Mouse (Mus musculus) embryonic facial prominence, embryonic 11.5 days (tissue): ENCODE data around the gene 1600002K03Rik. TPM values are rescaled to one million over a fixed set of nuclear protein-coding genes. Genes with fewer than 3 reads are reported as not detected.

Experiments used
- ATAC-seq: fragments of 200-750 bp; cut with Nextera tagmentation; replicated peaks from 2 replicates; pipeline ENCODE4 v1.8.0; 2017; ENCODE audit warnings: low read depth; ENCODE audit not compliant: insufficient number of reproducible peaks, low FRiP score, low TSS enrichment
- DNase-seq: peaks from one replicate; pipeline ENCODE4 v3.0.0-alpha.2; 2015; ENCODE audit warnings: low spot score
- H3K27ac ChIP-seq: fragments of 300-500 bp; sonication (generic); replicated peaks from 2 replicates; pipeline ENCODE4 v1.5.1; 2014; ENCODE audit warnings: mild to moderate bottlenecking, low read depth, low read length, control low read depth
- H3K27me3 ChIP-seq: fragments of 300-500 bp; sonication (generic); 2 replicates; pipeline ENCODE4 v1.6.1; 2014; ENCODE audit warnings: mild to moderate bottlenecking, low read length, moderate library complexity, mixed read lengths; ENCODE audit not compliant: control insufficient read depth, insufficient read depth
- H3K36me3 ChIP-seq: fragments of 300-500 bp; sonication (generic); replicated peaks from 2 replicates; pipeline ENCODE4 v1.6.1; 2014; ENCODE audit warnings: low read depth, mild to moderate bottlenecking, low read length, moderate library complexity, mixed read lengths; ENCODE audit not compliant: control insufficient read depth, insufficient read depth
- H3K4me1 ChIP-seq: fragments of 300-500 bp; sonication (generic); 2 replicates; pipeline ENCODE4 v1.6.1; 2014; ENCODE audit warnings: low read length, mixed read lengths; ENCODE audit not compliant: control insufficient read depth, insufficient read depth
- H3K4me2 ChIP-seq: fragments of 300-500 bp; sonication (generic); 2 replicates; pipeline ENCODE4 v1.6.1; 2014; ENCODE audit warnings: low read depth, mild to moderate bottlenecking, control low read depth, low read length, moderate library complexity
- H3K4me3 ChIP-seq: fragments of 300-500 bp; sonication (generic); 2 replicates; pipeline ENCODE4 v1.5.1; 2014; ENCODE audit warnings: low read depth, low read length, control low read depth
- H3K9ac ChIP-seq: fragments of 300-500 bp; sonication (generic); replicated peaks from 2 replicates; pipeline ENCODE4 v1.6.1; 2014; ENCODE audit warnings: mild to moderate bottlenecking, control low read depth, low read length
- H3K9me3 ChIP-seq: fragments of 300-500 bp; sonication (generic); replicated peaks from 2 replicates; pipeline ENCODE4 v1.6.1; 2016; ENCODE audit warnings: mild to moderate bottlenecking, low read length, inconsistent platforms, mixed read lengths; ENCODE audit not compliant: control insufficient read depth
- WGBS: fragments of 180-500 bp; shearing (Covaris S2); extraction: QIAGEN DNeasy Blood & Tissue Kit; methylation state at CpG from one replicate; pipeline ENCODE4 v1.1.7; 2014; 5-methylcytosine and 5-hydroxymethylcytosine counted together
- polyA plus RNA-seq: library from polyadenylated mRNA; unstranded; fragments of >200 nt; fragmentation: Nextera tagmentation; extraction: Ambion mirVana; gene quantifications from 2 replicates; pipeline ENCODE4 v1.2.1, GENCODE M21; 2014

Gene 1600002K03Rik
- polyA plus RNA-seq, 1 experiment from 2014 or later: 6.8 TPM

DNA sequence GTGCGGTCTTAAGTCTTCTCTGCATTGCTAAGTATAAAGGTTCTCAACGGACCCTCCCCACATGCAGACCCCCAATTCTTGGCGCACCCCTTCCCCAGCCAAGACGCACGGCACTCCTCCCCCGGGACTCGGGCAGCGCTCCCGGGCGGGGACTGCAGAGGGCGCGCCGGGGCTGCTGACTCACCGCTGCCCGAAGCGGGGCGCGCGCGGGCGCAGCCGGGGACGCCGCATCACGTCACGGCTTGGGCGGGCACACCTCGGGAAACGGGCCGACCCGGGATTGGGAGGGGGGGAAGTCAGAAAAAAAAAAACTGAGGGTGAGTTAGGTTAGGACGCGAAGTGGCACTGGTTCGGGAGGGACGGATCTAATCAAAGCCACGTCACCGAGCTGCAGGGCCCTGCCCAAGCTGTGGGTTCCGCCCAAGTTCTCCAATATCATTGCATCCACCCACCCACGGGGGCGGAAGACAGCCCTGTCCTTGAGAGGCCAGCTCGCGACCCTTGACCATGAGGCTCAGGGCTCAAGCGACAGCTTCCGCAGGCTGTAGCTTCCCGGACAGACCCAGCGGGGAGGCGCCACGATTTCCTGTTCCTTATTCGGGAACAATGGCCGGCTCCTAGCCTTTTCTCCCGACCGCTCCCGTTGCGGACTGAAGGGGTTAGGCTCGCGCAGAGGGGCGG is 24.0 kb upstream of the 1600002K03Rik start:
- Histone ChIP-seq H3K36me3 (peaks cover 26% of the 10 kb centered on the region), H3K4me1 (peaks cover 8% of the 10 kb centered on the region), H3K27me3 (no peaks in the 10 kb centered on the region), H3K9me3 (no peaks in the 10 kb centered on the region), H3K9ac (peak overlapping the region; percentile 98), H3K4me2 (peak overlapping the region; percentile 99), H3K27ac (peak overlapping the region; percentile 99), H3K4me3 (peak overlapping the region; percentile 100)
- DNase-seq: peak; percentile 94
- WGBS: under 1% methylated on average over 55 of the region's 57 CpGs
- ATAC-seq: peak; percentile 11

DNA sequence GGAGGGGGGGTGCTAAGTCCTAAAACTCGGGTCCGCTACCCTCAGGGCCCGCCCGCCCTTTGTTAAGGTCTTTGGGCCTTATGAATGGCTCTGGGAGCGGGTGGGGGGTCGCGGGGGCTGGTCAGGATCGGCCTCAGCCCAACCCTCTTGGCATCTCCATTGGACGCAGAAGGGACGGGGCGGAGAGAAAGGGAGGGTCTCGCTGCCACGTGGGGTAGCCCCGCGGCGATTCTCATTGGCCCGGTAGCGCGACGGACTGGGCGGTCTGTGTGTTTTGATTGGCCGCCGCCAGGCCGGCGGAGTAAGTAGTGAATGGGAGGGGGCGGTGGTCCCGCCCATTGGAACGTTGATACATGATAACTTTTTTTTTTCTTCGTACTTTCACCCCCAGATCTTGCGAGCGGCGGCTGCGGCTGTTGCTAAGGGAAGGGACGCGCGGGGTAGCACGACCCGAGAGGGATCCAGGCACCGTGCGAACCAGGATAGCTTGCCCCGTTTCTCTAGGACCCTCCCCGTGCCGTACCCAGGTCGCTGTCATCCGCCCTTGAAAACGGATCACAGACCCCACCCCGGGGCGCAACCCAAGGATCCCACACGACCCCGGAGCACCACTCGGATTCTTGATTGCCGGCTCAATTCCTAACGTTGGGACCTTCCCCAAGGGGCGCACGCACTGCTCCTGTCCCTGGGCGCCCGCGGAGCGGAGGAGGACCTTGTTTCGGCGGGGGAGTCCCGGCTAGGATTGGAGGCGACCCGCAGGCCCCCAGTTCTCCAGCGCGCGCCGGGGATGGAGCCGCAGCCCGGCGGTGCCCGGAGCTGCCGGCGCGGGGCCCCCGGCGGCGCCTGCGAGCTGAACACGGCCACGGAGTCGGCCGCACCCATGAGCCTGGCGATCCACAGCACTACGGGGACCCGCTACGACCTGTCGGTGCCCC is 23.2 kb upstream of the 1600002K03Rik start:
- Histone ChIP-seq H3K36me3 (peaks cover 34% of the 10 kb centered on the region), H3K4me1 (peaks cover 13% of the 10 kb centered on the region), H3K4me3 (peak overlapping the region; percentile 100), H3K27ac (peak overlapping the region; percentile 99), H3K27me3 (no peaks in the 10 kb centered on the region), H3K9me3 (no peaks in the 10 kb centered on the region), H3K9ac (peak overlapping the region; percentile 100), H3K4me2 (peak overlapping the region; percentile 99)
- ATAC-seq (peak; percentile 70), DNase-seq (peak; percentile 99)
- under 1% methylated on average over 88 of the region's 88 CpGs for WGBS

DNA sequence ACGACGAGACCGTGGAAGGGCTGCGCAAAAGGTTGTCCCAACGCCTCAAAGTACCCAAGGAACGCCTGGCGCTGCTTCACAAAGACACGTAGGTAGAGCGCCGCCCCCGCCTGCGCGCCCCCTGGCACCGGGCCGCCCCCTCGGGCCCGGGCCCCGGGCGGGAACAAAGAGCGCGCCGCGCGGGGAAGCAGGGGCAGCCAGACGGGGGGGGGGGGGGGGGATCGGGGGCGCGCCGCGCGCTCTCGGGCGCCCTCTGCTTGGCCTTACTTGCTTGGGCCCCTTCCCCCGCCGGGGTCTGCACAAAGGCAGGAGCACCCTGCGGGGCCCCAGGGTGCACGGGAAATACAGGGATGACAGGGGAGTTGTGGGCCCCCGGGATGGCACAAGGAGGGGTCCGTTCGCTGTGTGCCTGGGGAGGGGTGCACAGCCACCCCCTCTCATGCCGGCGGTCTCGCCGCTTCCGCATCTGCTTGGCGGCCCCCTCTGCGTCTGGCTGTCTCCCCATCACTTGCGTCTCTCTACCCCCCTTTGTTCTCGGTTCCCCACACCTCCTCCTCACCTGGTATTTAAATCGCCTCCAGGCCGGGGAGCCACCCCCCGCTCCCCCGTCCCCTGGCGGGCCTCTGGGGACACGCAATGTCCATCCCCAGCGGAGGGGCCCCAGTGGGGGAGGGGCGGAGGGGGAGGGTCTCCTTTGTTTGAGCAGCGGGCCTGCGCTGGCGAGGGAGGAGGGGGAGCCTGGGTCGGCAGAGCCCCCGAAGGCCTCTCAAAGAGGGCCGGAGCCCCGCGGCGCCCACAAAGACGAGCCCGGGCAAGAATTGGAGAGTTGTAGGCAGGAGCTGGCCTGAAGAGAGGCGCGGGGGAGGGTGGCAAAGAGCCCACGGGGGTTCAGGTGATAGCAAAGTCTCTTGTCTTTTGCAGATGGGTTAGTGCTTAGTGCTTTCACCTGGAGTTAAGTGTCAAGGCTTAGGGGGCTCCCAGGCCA is 22.2 kb upstream of the 1600002K03Rik start:
- H3K27me3 ChIP-seq: no peaks in the 10 kb centered on the region
- H3K36me3 ChIP-seq: peaks cover 37% of the 10 kb centered on the region
- peak; percentile 90 for DNase-seq
- H3K4me2 ChIP-seq: peak overlapping the region; percentile 99
- no peak for ATAC-seq
- no peaks in the 10 kb centered on the region for H3K9me3 ChIP-seq
- H3K9ac ChIP-seq: peak overlapping the region; percentile 100
- 1% methylated on average over 57 of the region's 71 CpGs for WGBS
- peak overlapping the region; percentile 100 for H3K4me3 ChIP-seq
- peak overlapping the region; percentile 99 for H3K27ac ChIP-seq
- H3K4me1 ChIP-seq: peaks cover 16% of the 10 kb centered on the region

DNA sequence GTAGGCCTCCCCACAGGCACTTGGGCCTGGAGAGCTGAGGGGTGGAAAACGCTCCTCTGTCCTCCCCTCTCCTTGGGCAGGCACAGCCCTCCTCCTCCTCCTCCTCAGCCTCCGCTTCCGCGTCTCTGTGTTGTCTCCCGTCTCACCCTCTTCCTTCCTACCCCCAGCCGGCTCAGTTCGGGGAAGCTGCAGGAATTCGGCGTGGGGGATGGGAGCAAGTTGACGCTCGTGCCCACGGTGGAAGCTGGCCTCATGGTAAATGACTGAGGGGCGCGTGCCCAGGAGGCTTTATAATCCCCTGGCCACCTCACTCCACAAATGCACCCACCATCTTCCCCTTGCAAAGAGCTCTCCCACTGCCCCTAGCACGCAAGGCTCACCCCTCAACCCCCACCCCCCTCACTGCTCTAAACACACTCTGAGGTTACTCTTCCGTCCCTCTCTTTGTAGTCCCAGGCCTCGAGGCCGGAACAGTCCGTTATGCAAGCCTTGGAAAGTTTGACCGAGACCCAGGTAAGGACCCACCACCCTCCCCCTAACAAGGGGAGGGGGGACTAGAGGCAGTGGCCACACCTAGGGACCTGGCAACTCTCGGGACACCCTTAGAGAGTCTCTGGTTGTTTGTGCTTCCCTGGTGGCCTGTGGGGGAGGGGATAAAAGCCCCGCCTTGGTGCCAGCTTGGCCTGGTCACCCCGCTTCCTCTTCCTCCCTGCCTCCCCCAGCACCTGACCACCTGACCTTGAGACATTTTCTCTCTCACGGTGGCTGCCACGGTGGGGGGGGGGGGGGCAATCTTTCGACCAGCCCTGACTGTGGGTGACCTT is 21.3 kb upstream of the 1600002K03Rik start:
- Histone ChIP-seq H3K4me3 (peak overlapping the region; percentile 100), H3K4me2 (peak overlapping the region; percentile 99), H3K27ac (peak overlapping the region; percentile 99), H3K36me3 (peaks cover 40% of the 10 kb centered on the region), H3K9me3 (no peaks in the 10 kb centered on the region), H3K4me1 (peaks cover 21% of the 10 kb centered on the region), H3K27me3 (no peaks in the 10 kb centered on the region), H3K9ac (peak overlapping the region; percentile 100)
- WGBS: under 1% methylated on average over 24 of the region's 26 CpGs
- ATAC-seq (no peak), DNase-seq (peak; percentile 60)

DNA sequence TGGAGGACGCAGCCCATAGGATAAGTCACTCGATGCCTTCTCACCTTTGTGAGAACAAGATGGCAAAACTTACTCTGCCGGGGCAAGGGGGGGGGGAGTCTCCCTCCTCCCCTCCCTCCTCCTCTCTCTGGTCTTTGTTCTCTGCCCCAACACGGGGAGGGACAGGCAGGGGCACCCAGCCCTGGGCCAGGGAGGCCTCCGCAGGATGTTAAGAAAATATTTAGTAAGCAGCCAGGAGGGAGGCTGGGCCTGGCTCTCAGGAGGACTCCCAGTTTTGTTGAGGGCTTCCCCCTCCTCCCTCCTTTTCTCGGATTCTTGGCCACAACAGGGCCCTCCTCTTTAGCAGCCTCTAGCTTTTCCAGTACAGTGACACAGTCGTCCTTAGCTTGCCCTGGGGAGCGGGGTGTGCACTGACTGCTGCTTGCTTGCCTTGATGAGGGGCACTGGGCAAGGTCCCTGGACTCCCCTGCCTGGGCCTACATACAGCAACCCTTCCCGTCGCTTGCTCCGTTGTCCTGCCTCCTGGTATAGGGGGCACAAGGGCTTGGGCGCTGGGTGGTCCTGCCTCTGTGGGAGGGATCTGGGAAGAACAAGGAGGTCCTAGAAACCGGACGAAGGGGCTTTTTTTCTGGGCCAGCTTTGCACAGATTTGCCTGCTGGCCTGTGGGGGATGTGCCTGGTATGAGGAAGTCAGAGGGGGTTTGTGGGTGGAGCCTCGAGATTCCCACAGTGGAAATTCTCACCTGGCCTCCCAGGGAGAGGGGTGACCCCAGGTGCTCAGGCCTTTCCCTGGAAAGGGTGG is 20.5 kb upstream of the 1600002K03Rik start:
- Histone ChIP-seq H3K9me3 (no peaks in the 10 kb centered on the region), H3K4me1 (peaks cover 24% of the 10 kb centered on the region)
- WGBS: 3% methylated on average over 15 of the region's 15 CpGs

DNA sequence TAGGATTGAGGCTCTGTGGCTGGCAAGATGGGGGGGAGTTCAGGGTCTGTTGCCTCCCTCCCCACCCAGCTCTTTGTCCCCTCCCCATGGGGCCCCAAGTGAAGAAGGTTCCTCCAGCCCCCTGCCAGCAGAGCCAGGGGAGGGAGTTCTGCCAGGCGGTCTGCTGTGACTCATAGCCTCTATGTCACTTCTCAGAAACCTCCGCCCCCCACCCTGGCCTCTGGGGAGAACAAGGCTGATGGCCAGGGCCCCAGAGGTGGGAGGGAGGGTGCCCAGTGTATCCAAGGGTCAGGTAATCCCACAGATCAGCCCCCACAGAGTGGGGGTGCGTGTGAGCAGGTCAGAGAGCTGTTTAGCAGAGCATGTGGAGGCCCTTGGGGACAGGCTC is 19.9 kb upstream of the 1600002K03Rik start:
- Histone ChIP-seq H3K9me3 (no peaks in the 10 kb centered on the region), H3K27ac (peak overlapping the region; percentile 99), H3K4me2 (peak overlapping the region; percentile 99), H3K9ac (peak overlapping the region; percentile 100), H3K4me3 (peak overlapping the region; percentile 100), H3K4me1 (peaks cover 27% of the 10 kb centered on the region), H3K27me3 (no peaks in the 10 kb centered on the region), H3K36me3 (peaks cover 48% of the 10 kb centered on the region)
- ATAC-seq (no peak), DNase-seq (no peak)
- WGBS: 35% methylated on average over 3 of the region's 3 CpGs

More for the DNA sequence above, 20.5 kb upstream of the 1600002K03Rik start:
- peak overlapping the region; percentile 100 for H3K9ac ChIP-seq
- H3K27me3 ChIP-seq: no peaks in the 10 kb centered on the region
- DNase-seq (peak; percentile 70), ATAC-seq (no peak)
- H3K4me2 ChIP-seq: peak overlapping the region; percentile 99
- peak overlapping the region; percentile 99 for H3K27ac ChIP-seq
- peak overlapping the region; percentile 100 for H3K4me3 ChIP-seq
- peaks cover 48% of the 10 kb centered on the region for H3K36me3 ChIP-seq
